Mouse (Mus musculus) bone marrow macrophage, adult 2 months (primary cell): ENCODE results near the gene Cmtm7.

Source experiments
- CTCF ChIP-seq: IDR thresholded peaks from 2 replicates; pipeline ENCODE4 v1.5.1; 2012; ENCODE audit warnings: low read depth, mild to moderate bottlenecking, low read length, moderate library complexity
- POLR2A ChIP-seq: IDR thresholded peaks from 2 replicates; pipeline ENCODE4 v1.6.1; 2012; ENCODE audit warnings: mild to moderate bottlenecking, low read depth, low read length, borderline replicate concordance

DNA sequence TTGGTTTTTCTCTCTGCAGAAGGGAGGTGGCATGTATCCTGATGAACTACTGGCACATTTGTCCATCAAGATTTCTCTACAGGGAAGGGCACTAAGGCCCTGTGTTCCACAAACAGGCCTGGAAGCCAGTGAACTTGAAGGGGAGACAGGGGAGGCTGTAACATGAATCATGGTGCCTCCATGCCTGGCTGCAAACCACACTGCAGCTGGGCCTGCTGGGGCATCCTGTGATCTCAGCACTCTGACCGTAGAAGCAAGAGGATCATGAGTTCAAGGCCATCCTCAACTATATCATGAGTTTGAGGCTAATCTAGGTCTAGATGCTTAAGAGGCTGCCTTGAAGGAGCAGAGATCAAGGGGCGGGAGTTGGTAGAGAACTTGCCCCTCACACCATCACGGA is 5.3 kb downstream of the Cmtm7 start:
- TF ChIP-seq CTCF (no peak), POLR2A (no peak)
